Mouse (Mus musculus) thymus, adult 2 months (tissue): ENCODE data around the gene Shh.

ENCODE experiments used
- CTCF ChIP-seq: fragments of 200-500 bp; IDR thresholded peaks from 2 replicates; pipeline ENCODE4 v1.5.1; 2012; ENCODE audit warnings: mild to moderate bottlenecking, control low read depth, low read length, moderate library complexity, borderline replicate concordance; ENCODE audit not compliant: control insufficient read depth, poor library complexity, insufficient read depth; ENCODE audit errors: extremely low read depth
- POLR2A ChIP-seq: fragments of 200-500 bp; IDR thresholded peaks from 2 replicates; pipeline ENCODE4 v1.6.1; 2012; ENCODE audit warnings: mild to moderate bottlenecking, low read length, control low read depth, moderate library complexity; ENCODE audit not compliant: control insufficient read depth, poor library complexity, insufficient read depth; ENCODE audit errors: extremely low read depth

DNA sequence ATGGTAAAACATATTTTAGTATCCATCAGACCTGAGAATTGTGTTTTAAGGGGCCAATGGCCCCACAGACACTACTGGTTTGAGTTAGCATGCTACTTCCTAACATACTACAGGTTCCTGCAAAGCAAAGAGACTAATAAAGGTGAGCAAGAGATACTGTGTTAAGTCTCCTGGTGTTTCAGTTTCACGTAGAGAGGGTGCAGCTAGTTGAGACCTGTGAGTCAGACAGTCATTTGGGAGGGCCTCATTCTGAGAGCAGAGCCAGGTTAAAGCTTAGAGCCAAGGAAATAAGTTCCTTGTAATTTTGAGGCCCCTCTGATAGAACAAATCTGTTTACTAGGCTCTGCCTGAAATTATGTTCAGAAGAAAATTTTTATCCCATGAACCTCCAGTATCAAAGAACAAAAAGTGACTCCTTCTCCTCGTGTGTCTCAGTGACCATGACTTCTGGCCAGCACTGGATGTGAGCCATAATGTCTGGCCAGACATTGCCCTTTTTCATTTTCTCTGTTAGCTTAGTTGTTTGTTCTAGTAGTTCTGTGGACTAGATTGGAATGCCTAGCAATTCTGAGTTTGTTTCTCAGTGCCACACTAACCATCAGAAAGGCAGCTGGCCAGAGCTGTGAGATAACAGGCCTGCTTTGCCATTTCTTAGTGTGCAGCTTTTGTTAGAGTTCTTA lies 54.9 kb downstream of the Shh start:
- TF ChIP-seq CTCF, result no peak
- TF ChIP-seq POLR2A, result no peak
